ENCODE assay signal across 10 mouse cellular contexts in the genomic region with DNA sequence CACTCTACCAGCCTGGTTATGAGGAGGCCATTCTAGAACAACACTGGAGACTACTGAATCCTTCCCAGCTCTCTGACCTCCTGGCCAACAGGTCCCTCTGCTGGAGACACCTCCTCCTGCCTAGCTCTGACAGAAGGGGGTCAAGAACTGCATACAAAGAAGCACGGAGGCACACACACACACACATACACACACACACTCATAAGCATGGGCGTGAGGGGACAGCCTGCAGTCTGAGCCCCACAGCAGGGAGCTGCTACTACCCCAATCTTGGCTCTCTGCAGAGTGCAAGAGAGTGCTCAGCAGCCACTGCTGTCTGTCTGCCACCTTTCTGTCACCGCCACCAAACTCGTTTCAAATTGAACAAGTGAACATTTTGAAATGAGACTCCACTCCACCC.
DNase-seq lines count a peak whose midpoint lies in the region; ATAC-seq and TF ChIP-seq lines count a peak whose summit lies in the region.
"Had no signal": no experiment of that assay in that cellular context is flagged by ENCODE, and none has a peak within 500 bp of the region (broad histone marks: within the 10 kb centered on the region; RNA-seq: fewer than 3 reads in every experiment).

No protein-coding gene starts in this region.

- peak; percentile 44 for DNase-seq in gastrocnemius, adult 2 months
- no peak for DNase-seq in gastrocnemius, postnatal 25 days
- DNase-seq in embryo, embryonic 10.5 days (ENCODE audit: low spot score), result peak; percentile 40
- DNase-seq in hindbrain, embryonic 10.5 days (ENCODE audit: low spot score), result no peak
- DNase-seq in midbrain, embryonic 14.5 days, result peak; percentile 28
- no peak for DNase-seq in testis, postnatal 14 days (ENCODE audit: low spot score)
- no peak for DNase-seq in spleen, postnatal 14 days (ENCODE audit: low spot score in 2 of 2)
- DNase-seq: spleen, adult 18-20 months had no signal

- WGBS in hindbrain, embryonic 10.5 days, result 15% methylated on average over 4 of the region's 4 CpGs
- WGBS in midbrain, embryonic 14.5 days, result 14% methylated on average over 4 of the region's 4 CpGs

- TF ChIP-seq CTCF in gastrocnemius, adult 2 months (IDR thresholded peaks at IDR 0.05), result peak; percentile 57

- peak overlapping the region; percentile 47 for H3K4me2 ChIP-seq in midbrain, embryonic 14.5 days (ENCODE audit: low read length)

- intact Hi-C loops in gastrocnemius, adult 2 months (cut with DNase I), result loop anchor here (2.0 to 5.0 kb wide), 2 partner anchors 50 to 141 kb away; no protein-coding TSS in a partner anchor

- H3K36me3 ChIP-seq in hindbrain, embryonic 10.5 days, result no peaks in the 10 kb centered on the region
- no peaks in the 10 kb centered on the region for H3K36me3 ChIP-seq in midbrain, embryonic 14.5 days (ENCODE audit: control insufficient read depth, insufficient read depth, low read length)

- no peak overlapping the region for H3K9ac ChIP-seq in midbrain, embryonic 14.5 days (replicated peaks; ENCODE audit: low read length)
- H3K9ac ChIP-seq: liver, embryonic 14.5 days had no signal

- peaks cover 31% of the 10 kb centered on the region for H3K27me3 ChIP-seq in hindbrain, embryonic 10.5 days (ENCODE audit: insufficient read depth, poor library complexity, severe bottlenecking)
- no peaks in the 10 kb centered on the region for H3K27me3 ChIP-seq in midbrain, embryonic 14.5 days (ENCODE audit: control insufficient read depth, insufficient read depth, low read length)

- H3K27ac ChIP-seq in gastrocnemius, adult 2 months, result no peak overlapping the region
- H3K27ac ChIP-seq in hindbrain, embryonic 10.5 days, result no peak overlapping the region
- H3K27ac ChIP-seq in midbrain, embryonic 14.5 days (replicated peaks; ENCODE audit: low read depth, low read length), result no peak overlapping the region
- H3K27ac ChIP-seq: liver, embryonic 14.5 days had no signal

- H3K9me3 ChIP-seq in hindbrain, embryonic 10.5 days, result 0 out of 2 replicates have a peak, but pooled peaks cover 4% of the 10 kb centered on the region
- H3K9me3 ChIP-seq in midbrain, embryonic 14.5 days (ENCODE audit: control insufficient read depth, low read length), result no peaks in the 10 kb centered on the region

- peak overlapping the region; percentile 48; the same call in 1 of the 2 replicates for H3K4me3 ChIP-seq in gastrocnemius, adult 2 months
- peak overlapping the region; percentile 38; the same call in 1 of the 2 replicates for H3K4me3 ChIP-seq in hindbrain, embryonic 10.5 days
- no peak overlapping the region for H3K4me3 ChIP-seq in midbrain, embryonic 14.5 days (replicated peaks; ENCODE audit: low read depth, low read length)

- ATAC-seq in midbrain, embryonic 14.5 days (ENCODE audit: low FRiP score, low TSS enrichment), result no peak
- ATAC-seq in granulocyte monocyte progenitor cell, adult 5-6 weeks (replicated peaks; ENCODE audit: poor library complexity, severe bottlenecking), result no peak

- H3K4me1 ChIP-seq in hindbrain, embryonic 10.5 days (replicated peaks), result peaks cover 23% of the 10 kb centered on the region
- peaks cover 3% of the 10 kb centered on the region; the same call in 1 of the 2 replicates for H3K4me1 ChIP-seq in midbrain, embryonic 14.5 days (ENCODE audit: control insufficient read depth, insufficient read depth, low read length)

Comparison
In these comparisons a context has a peak if more than half of its experiments do, and no peak if none do; other contexts are left out.
1. DNase-seq: peak in gastrocnemius, adult 2 months (single experiment), embryo, embryonic 10.5 days (single experiment) and midbrain, embryonic 14.5 days (single experiment); none in gastrocnemius, postnatal 25 days (single experiment), hindbrain, embryonic 10.5 days (single experiment), testis, postnatal 14 days (single experiment) and spleen, postnatal 14 days (0 of 2).